In genomic region chr7:143460217-143460834, GRCm38 (mm10) we compare ENCODE assay signal across 8 mouse cellular contexts. TPM values are rescaled to one million over a fixed set of nuclear protein-coding genes. Genes with fewer than 3 reads are reported as not detected.
A peak's percentile ranks its signal among the peaks of the same experiment; 100 is the strongest.
DNase-seq lines count a peak whose midpoint lies in the region; ATAC-seq lines count a peak whose summit lies in the region.

No protein-coding gene starts in this region.

- H3K4me1 ChIP-seq in lung, embryonic 15.5 days = peaks cover 35% of the 10 kb centered on the region
- peaks cover 60% of the 10 kb centered on the region for H3K4me1 ChIP-seq in forebrain, embryonic 10.5 days
- H3K4me1 ChIP-seq in neural tube, embryonic 14.5 days (ENCODE audit: control insufficient read depth, insufficient read depth, low read length) = peaks cover 2% of the 10 kb centered on the region; the same call in 1 of the 2 replicates

- peak overlapping the region; percentile 69 for H3K27ac ChIP-seq in lung, embryonic 15.5 days
- H3K27ac ChIP-seq in forebrain, embryonic 10.5 days = peak overlapping the region; percentile 85
- H3K27ac ChIP-seq in neural tube, embryonic 14.5 days (ENCODE audit: low read depth, low read length) = peak overlapping the region; percentile 71

- ATAC-seq in lung, embryonic 15.5 days (ENCODE audit: borderline replicate concordance, extremely low read depth, low FRiP score, low TSS enrichment) = no peak
- peak; percentile 25 for ATAC-seq in neural tube, embryonic 14.5 days (ENCODE audit: low read depth)
- no peak for ATAC-seq in erythroid progenitor cell, adult 5-6 weeks (replicated peaks; ENCODE audit: low FRiP score, poor library complexity, severe bottlenecking)

- peaks cover 10% of the 10 kb centered on the region; the same call in 1 of the 2 replicates for H3K9me3 ChIP-seq in lung, embryonic 15.5 days
- peaks cover 55% of the 10 kb centered on the region for H3K9me3 ChIP-seq in forebrain, embryonic 10.5 days
- peaks cover 3% of the 10 kb centered on the region; the same call in 1 of the 2 replicates for H3K9me3 ChIP-seq in neural tube, embryonic 14.5 days (ENCODE audit: control insufficient read depth, low read length)

- peak overlapping the region; percentile 66 for H3K4me2 ChIP-seq in lung, embryonic 15.5 days
- H3K4me2 ChIP-seq in neural tube, embryonic 14.5 days (ENCODE audit: low read depth, low read length) = peak overlapping the region; percentile 57

- peak overlapping the region; percentile 53 for H3K9ac ChIP-seq in lung, embryonic 15.5 days
- peak overlapping the region; percentile 76 for H3K9ac ChIP-seq in neural tube, embryonic 14.5 days (replicated peaks; ENCODE audit: low read depth, low read length)

- WGBS in lung, embryonic 15.5 days = 38% methylated on average over 57 of the region's 60 CpGs
- 37% methylated on average over 60 of the region's 60 CpGs for WGBS in forebrain, embryonic 10.5 days
- 29% methylated on average over 59 of the region's 60 CpGs for WGBS in neural tube, embryonic 14.5 days

- peak overlapping the region; percentile 57 for H3K4me3 ChIP-seq in lung, embryonic 15.5 days
- peak overlapping the region; percentile 60 for H3K4me3 ChIP-seq in forebrain, embryonic 10.5 days
- peak overlapping the region; percentile 52 for H3K4me3 ChIP-seq in neural tube, embryonic 14.5 days (ENCODE audit: low read depth, low read length)

- H3K27me3 ChIP-seq in lung, embryonic 15.5 days = peaks cover 4% of the 10 kb centered on the region; the same call in 1 of the 2 replicates
- peaks cover 91% of the 10 kb centered on the region for H3K27me3 ChIP-seq in forebrain, embryonic 10.5 days (ENCODE audit: poor library complexity, severe bottlenecking)
- no peaks in the 10 kb centered on the region for H3K27me3 ChIP-seq in neural tube, embryonic 14.5 days (ENCODE audit: control insufficient read depth, insufficient read depth, low read length)

- DNase-seq in lung, postnatal 36 days = no peak
- no peak for DNase-seq in forebrain, embryonic 10.5 days (ENCODE audit: extremely low spot score, low spot score)
- peak; percentile 40 for DNase-seq in kidney, postnatal 10 days
- DNase-seq in thymus, postnatal 4 days = no peak
- DNase-seq in gastrocnemius, adult 8-10 months (ENCODE audit: low spot score in 2 of 2) = no peak

- no peaks in the 10 kb centered on the region for H3K36me3 ChIP-seq in lung, embryonic 15.5 days
- no peaks in the 10 kb centered on the region for H3K36me3 ChIP-seq in forebrain, embryonic 10.5 days (replicated peaks)
- H3K36me3 ChIP-seq in neural tube, embryonic 14.5 days (ENCODE audit: control insufficient read depth, insufficient read depth, low read length) = no peaks in the 10 kb centered on the region

RNA-seq across cellular contexts. Expression of gene Cdkn1c, which starts 0.5 kb away (rescaled TPM):
- 553 and 555 TPM in 2 replicates for polyA plus RNA-seq in lung, embryonic 15.5 days (2015; fragmentation: Nextera tagmentation; extraction: Ambion mirVana)
- polyA plus RNA-seq in forebrain, embryonic 10.5 days (2016; fragmentation: Nextera tagmentation; extraction: Ambion mirVana) = 194 and 230 TPM in 2 replicates
- 252 and 338 TPM in 2 replicates for polyA plus RNA-seq in neural tube, embryonic 14.5 days (2014; fragmentation: Nextera tagmentation; extraction: Ambion mirVana)
- 14.8 TPM in 1 of 2 replicates, not detected in the other for total RNA-seq in erythroid progenitor cell, adult 5-6 weeks (2015; ENCODE audit: low replicate concordance)
- not detected in 2 replicates for total RNA-seq in erythroid progenitor cell, adult 5-6 weeks (2017; ENCODE audit: low replicate concordance)
- 10 to 100 TPM; 14.9 to 27.6 (median 22.9) TPM for total RNA-seq in gastrocnemius, adult 8-10 months (2022)

RNA-seq across cellular contexts. Expression of gene Slc22a18, which starts 13.2 kb away (rescaled TPM):
- polyA plus RNA-seq in lung, embryonic 15.5 days (2015; fragmentation: Nextera tagmentation; extraction: Ambion mirVana) = 1.9 and 2.4 TPM in 2 replicates
- polyA plus RNA-seq in forebrain, embryonic 10.5 days (2016; fragmentation: Nextera tagmentation; extraction: Ambion mirVana) = 0.43 TPM in 2 replicates
- polyA plus RNA-seq in neural tube, embryonic 14.5 days (2014; fragmentation: Nextera tagmentation; extraction: Ambion mirVana) = 0.31 and 0.63 TPM in 2 replicates
- not detected in 2 replicates for total RNA-seq in erythroid progenitor cell, adult 5-6 weeks (2015; ENCODE audit: low replicate concordance)
- not detected in 2 replicates for total RNA-seq in erythroid progenitor cell, adult 5-6 weeks (2017; ENCODE audit: low replicate concordance)
- under 1 TPM in 2 of 4 experiments, not detected in 2; 0.32 to 0.56 TPM for total RNA-seq in gastrocnemius, adult 8-10 months (2022)

RNA-seq across cellular contexts. Expression of gene Phlda2, which starts 42.6 kb away (rescaled TPM):
- 4.7 and 4.9 TPM in 2 replicates for polyA plus RNA-seq in lung, embryonic 15.5 days (2015; fragmentation: Nextera tagmentation; extraction: Ambion mirVana)
- polyA plus RNA-seq in forebrain, embryonic 10.5 days (2016; fragmentation: Nextera tagmentation; extraction: Ambion mirVana) = 0.96 and 1.4 TPM in 2 replicates
- not detected in 2 replicates for polyA plus RNA-seq in neural tube, embryonic 14.5 days (2014; fragmentation: Nextera tagmentation; extraction: Ambion mirVana)
- not detected in 2 replicates for total RNA-seq in erythroid progenitor cell, adult 5-6 weeks (2015; ENCODE audit: low replicate concordance)
- not detected in 2 replicates for total RNA-seq in erythroid progenitor cell, adult 5-6 weeks (2017; ENCODE audit: low replicate concordance)
- total RNA-seq in gastrocnemius, adult 8-10 months (2022) = not detected
